Mouse (Mus musculus) forebrain, embryonic 11.5 days (tissue): ENCODE data around the gene Igf1r. TPM values are rescaled to one million over a fixed set of nuclear protein-coding genes. Genes with fewer than 3 reads are reported as not detected.

ENCODE experiments used
- ATAC-seq: fragments of 200-750 bp; cut with Nextera tagmentation; replicated peaks from 2 replicates; pipeline ENCODE4 v1.8.0; 2017; ENCODE audit warnings: moderate TSS enrichment; ENCODE audit not compliant: low FRiP score
- DNase-seq: peaks from one replicate; pipeline ENCODE4 v3.0.0-alpha.2; 2017; ENCODE audit warnings: low spot score
- H3K27ac ChIP-seq: fragments of 300-500 bp; sonication (generic); 2 replicates; pipeline ENCODE4 v1.5.1; 2014; ENCODE audit warnings: low read depth, low read length
- H3K27me3 ChIP-seq: fragments of 300-500 bp; sonication (generic); 2 replicates; pipeline ENCODE4 v1.6.1; 2014; ENCODE audit warnings: mild to moderate bottlenecking, low read length, mixed read lengths; ENCODE audit not compliant: control insufficient read depth, insufficient read depth
- H3K36me3 ChIP-seq: fragments of 300-500 bp; sonication (generic); 2 replicates; pipeline ENCODE4 v1.6.1; 2014; ENCODE audit warnings: mild to moderate bottlenecking, low read length, moderate library complexity, mixed read lengths; ENCODE audit not compliant: control insufficient read depth, insufficient read depth
- H3K4me1 ChIP-seq: fragments of 300-500 bp; sonication (generic); replicated peaks from 2 replicates; pipeline ENCODE4 v1.6.1; 2014; ENCODE audit warnings: low read length, mixed read lengths; ENCODE audit not compliant: control insufficient read depth, insufficient read depth
- H3K4me2 ChIP-seq: fragments of 300-500 bp; sonication (generic); 2 replicates; pipeline ENCODE4 v1.6.1; 2014; ENCODE audit warnings: low read depth, mild to moderate bottlenecking, low read length, moderate library complexity, mixed read lengths; ENCODE audit not compliant: severe bottlenecking
- H3K4me3 ChIP-seq: fragments of 300-500 bp; sonication (generic); 2 replicates; pipeline ENCODE4 v1.5.1; 2014; ENCODE audit warnings: low read depth, low read length
- H3K9ac ChIP-seq: fragments of 300-500 bp; sonication (generic); 2 replicates; pipeline ENCODE4 v1.6.1; 2014; ENCODE audit warnings: low read length
- H3K9me3 ChIP-seq: fragments of 300-500 bp; sonication (generic); 2 replicates; pipeline ENCODE4 v1.6.1; 2016; ENCODE audit warnings: low read length, mixed read lengths; ENCODE audit not compliant: control insufficient read depth
- WGBS: fragments of 180-500 bp; shearing (Covaris S2); extraction: QIAGEN DNeasy Blood & Tissue Kit; methylation state at CpG from one replicate; pipeline ENCODE4 v1.1.7; 2014; 5-methylcytosine and 5-hydroxymethylcytosine counted together
- polyA plus RNA-seq: library from polyadenylated mRNA; unstranded; fragments of >200 nt; fragmentation: Nextera tagmentation; extraction: Ambion mirVana; gene quantifications from 2 replicates; pipeline ENCODE4 v1.2.1, GENCODE M21; 2014

Gene Igf1r
- polyA plus RNA-seq, 1 experiment from 2014 or later: 18.3 TPM

- no peak for DNase-seq
- H3K9ac ChIP-seq: peak overlapping the region; percentile 9; the same call in 1 of the 2 replicates
- peaks cover 15% of the 10 kb centered on the region for H3K4me1 ChIP-seq
- H3K27me3 ChIP-seq: no peaks in the 10 kb centered on the region
- peak overlapping the region; percentile 19; the same call in 1 of the 2 replicates for H3K4me2 ChIP-seq
- no peaks in the 10 kb centered on the region for H3K9me3 ChIP-seq
- ATAC-seq: peak; percentile 43; the same call in 1 of the 2 replicates
- H3K36me3 ChIP-seq: no peaks in the 10 kb centered on the region
- H3K4me3 ChIP-seq: no peak overlapping the region
- peak overlapping the region; percentile 90 for H3K27ac ChIP-seq
- WGBS: 24% methylated on average over 4 of the region's 4 CpGs
These were observed 133.3 kb downstream of the Igf1r start for GRCm38 (mm10) chr7:68085870-68086341.

GRCm38 (mm10) chr7:68087496-68087895 lies 134.9 kb downstream of the Igf1r start:
- H3K4me1 ChIP-seq: peaks cover 15% of the 10 kb centered on the region

GRCm38 (mm10) chr7:68088825-68089224 lies 136.2 kb downstream of the Igf1r start:
- DNase-seq (no peak), ATAC-seq (no peak)
- Histone ChIP-seq H3K4me2 (no peak overlapping the region), H3K9ac (no peak overlapping the region), H3K9me3 (no peaks in the 10 kb centered on the region), H3K4me3 (no peak overlapping the region), H3K27ac (no peak overlapping the region), H3K27me3 (no peaks in the 10 kb centered on the region), H3K4me1 (peaks cover 15% of the 10 kb centered on the region), H3K36me3 (no peaks in the 10 kb centered on the region)
- WGBS: 83% methylated on average over 6 of the region's 6 CpGs

More at GRCm38 (mm10) chr7:68087496-68087895, 134.9 kb downstream of the Igf1r start:
- ATAC-seq (no peak), DNase-seq (no peak)
- 70% methylated on average over 4 of the region's 4 CpGs for WGBS
- H3K36me3 ChIP-seq: no peaks in the 10 kb centered on the region
- H3K9me3 ChIP-seq: no peaks in the 10 kb centered on the region
- H3K4me3 ChIP-seq: no peak overlapping the region
- no peak overlapping the region for H3K27ac ChIP-seq
- no peaks in the 10 kb centered on the region for H3K27me3 ChIP-seq
- H3K4me2 ChIP-seq: no peak overlapping the region
- no peak overlapping the region for H3K9ac ChIP-seq

- no peaks in the 10 kb centered on the region for H3K36me3 ChIP-seq
- H3K4me3 ChIP-seq: no peak overlapping the region
- no peak overlapping the region for H3K27ac ChIP-seq
- DNase-seq: no peak
- no peak for ATAC-seq
- no peaks in the 10 kb centered on the region for H3K27me3 ChIP-seq
- H3K4me1 ChIP-seq: peaks cover 15% of the 10 kb centered on the region
- WGBS: 88% methylated on average over 10 of the region's 10 CpGs
- no peak overlapping the region for H3K9ac ChIP-seq
- H3K9me3 ChIP-seq: no peaks in the 10 kb centered on the region
- H3K4me2 ChIP-seq: no peak overlapping the region
These were observed 137.1 kb downstream of the Igf1r start for GRCm38 (mm10) chr7:68089725-68090124.

- Histone ChIP-seq H3K4me2 (no peak overlapping the region), H3K27ac (no peak overlapping the region), H3K9me3 (no peaks in the 10 kb centered on the region), H3K27me3 (no peaks in the 10 kb centered on the region), H3K4me1 (peaks cover 13% of the 10 kb centered on the region), H3K9ac (no peak overlapping the region), H3K36me3 (no peaks in the 10 kb centered on the region), H3K4me3 (no peak overlapping the region)
- no peak for DNase-seq
- no peak for ATAC-seq
- WGBS: 88% methylated on average over 8 of the region's 8 CpGs
These were observed 137.9 kb downstream of the Igf1r start for GRCm38 (mm10) chr7:68090576-68090975.

GRCm38 (mm10) chr7:68092304-68092978 lies 139.8 kb downstream of the Igf1r start:
- H3K9me3 ChIP-seq: no peaks in the 10 kb centered on the region
- no peak overlapping the region for H3K27ac ChIP-seq
- H3K27me3 ChIP-seq: no peaks in the 10 kb centered on the region
- H3K4me2 ChIP-seq: no peak overlapping the region
- no peak overlapping the region for H3K9ac ChIP-seq
- ATAC-seq (no peak), DNase-seq (no peak)
- 83% methylated on average over 8 of the region's 8 CpGs for whole genome bisulfite sequencing
- peaks cover 4% of the 10 kb centered on the region; the same call in 1 of the 2 replicates for H3K4me1 ChIP-seq
- H3K4me3 ChIP-seq: no peak overlapping the region
- no peaks in the 10 kb centered on the region for H3K36me3 ChIP-seq

- 84% methylated on average over 9 of the region's 9 CpGs for WGBS
- H3K36me3 ChIP-seq: no peaks in the 10 kb centered on the region
- no peak overlapping the region for H3K9ac ChIP-seq
- ATAC-seq: no peak
- no peak overlapping the region for H3K27ac ChIP-seq
- H3K4me2 ChIP-seq: no peak overlapping the region
- no peaks in the 10 kb centered on the region for H3K4me1 ChIP-seq
- DNase-seq: no peak
- no peak overlapping the region for H3K4me3 ChIP-seq
- H3K27me3 ChIP-seq: no peaks in the 10 kb centered on the region
- H3K9me3 ChIP-seq: no peaks in the 10 kb centered on the region
These were observed 141.2 kb downstream of the Igf1r start for GRCm38 (mm10) chr7:68093817-68094216.

GRCm38 (mm10) chr7:68095574-68095973 lies 142.9 kb downstream of the Igf1r start:
- Histone ChIP-seq H3K36me3 (no peaks in the 10 kb centered on the region), H3K4me2 (no peak overlapping the region), H3K27me3 (no peaks in the 10 kb centered on the region), H3K9me3 (no peaks in the 10 kb centered on the region), H3K4me3 (no peak overlapping the region), H3K9ac (no peak overlapping the region), H3K4me1 (no peaks in the 10 kb centered on the region), H3K27ac (no peak overlapping the region)
- 45% methylated on average over 4 of the region's 4 CpGs for WGBS
- ATAC-seq (no peak), DNase-seq (no peak)

- Histone ChIP-seq H3K27ac (no peak overlapping the region), H3K27me3 (no peaks in the 10 kb centered on the region), H3K36me3 (no peaks in the 10 kb centered on the region), H3K9ac (no peak overlapping the region), H3K4me1 (no peaks in the 10 kb centered on the region), H3K4me3 (no peak overlapping the region), H3K9me3 (no peaks in the 10 kb centered on the region), H3K4me2 (no peak overlapping the region)
- WGBS: 90% methylated on average over 6 of the region's 6 CpGs
- no peak for DNase-seq
- ATAC-seq: no peak
These were observed 143.8 kb downstream of the Igf1r start for GRCm38 (mm10) chr7:68096411-68096810.
